Mouse (Mus musculus) hindbrain, embryonic 12.5 days (tissue): ENCODE data around the gene Fbxo47. TPM values are rescaled to one million over a fixed set of nuclear protein-coding genes. Genes with fewer than 3 reads are reported as not detected.
A peak's percentile ranks its signal among the peaks of the same experiment; 100 is the strongest.

Source experiments
- ATAC-seq: fragments of 200-750 bp; cut with Nextera tagmentation; 2 replicates; pipeline ENCODE4 v1.8.0; 2017; ENCODE audit warnings: moderate TSS enrichment; ENCODE audit not compliant: low FRiP score
- H3K27ac ChIP-seq: fragments of 300-500 bp; sonication (generic); 2 replicates; pipeline ENCODE4 v1.5.1; 2016; ENCODE audit warnings: mild to moderate bottlenecking
- H3K27me3 ChIP-seq: fragments of 300-500 bp; sonication (generic); 2 replicates; pipeline ENCODE4 v1.6.1; 2016; ENCODE audit warnings: mild to moderate bottlenecking
- H3K36me3 ChIP-seq: fragments of 300-500 bp; sonication (generic); 2 replicates; pipeline ENCODE4 v1.6.1; 2016; ENCODE audit warnings: mild to moderate bottlenecking
- H3K4me1 ChIP-seq: fragments of 300-500 bp; sonication (generic); 2 replicates; pipeline ENCODE4 v1.6.1; 2016
- H3K4me2 ChIP-seq: fragments of 300-500 bp; sonication (generic); replicated peaks from 2 replicates; pipeline ENCODE4 v1.6.1; 2016; ENCODE audit warnings: mild to moderate bottlenecking
- H3K4me3 ChIP-seq: fragments of 300-500 bp; sonication (generic); 2 replicates; pipeline ENCODE4 v1.5.1; 2016; ENCODE audit warnings: mild to moderate bottlenecking
- H3K9ac ChIP-seq: fragments of 300-500 bp; sonication (generic); 2 replicates; pipeline ENCODE4 v1.6.1; 2016; ENCODE audit warnings: mild to moderate bottlenecking, moderate library complexity
- H3K9me3 ChIP-seq: fragments of 300-500 bp; sonication (generic); replicated peaks from 2 replicates; pipeline ENCODE4 v1.6.1; 2016; ENCODE audit warnings: mild to moderate bottlenecking
- WGBS: fragments of 180-500 bp; shearing (Covaris S2); methylation state at CpG from one replicate; pipeline ENCODE4 v1.1.7; 2016; 5-methylcytosine and 5-hydroxymethylcytosine counted together
- polyA plus RNA-seq: library from polyadenylated mRNA; unstranded; fragments of >200 nt; fragmentation: Nextera tagmentation; extraction: Ambion mirVana; gene quantifications from 2 replicates; pipeline ENCODE4 v1.2.1, GENCODE M21; 2016

Fbxo47 gene
- polyA plus RNA-seq = 0.65 and 0.82 TPM in 2 replicates

GRCm38 (mm10) chr11:97883918-97884600 is at the start of gene Fbxo47:
Gene Fbxo47, minus strand, starts transcription at chr11:97884154.
- Histone ChIP-seq H3K9me3 (no peaks in the 10 kb centered on the region), H3K36me3 (no peaks in the 10 kb centered on the region), H3K4me3 (peak within 1 kb of the TSS; percentile 56), H3K9ac (peak within 1 kb of the TSS; percentile 54), H3K4me1 (no peaks in the 10 kb centered on the region), H3K27me3 (no peaks in the 10 kb centered on the region), H3K27ac (peak within 1 kb of the TSS; percentile 85), H3K4me2 (peak within 1 kb of the TSS; percentile 62)
- WGBS = under 1% methylated on average over 37 of the region's 37 CpGs
- ATAC-seq = peak; percentile 97

- WGBS = 65% methylated on average over 1 of the region's 1 CpGs
- ATAC-seq = no peak
Measured at GRCm38 (mm10) chr11:97933553-97933952, 49.6 kb upstream of the Fbxo47 start.

DNA sequence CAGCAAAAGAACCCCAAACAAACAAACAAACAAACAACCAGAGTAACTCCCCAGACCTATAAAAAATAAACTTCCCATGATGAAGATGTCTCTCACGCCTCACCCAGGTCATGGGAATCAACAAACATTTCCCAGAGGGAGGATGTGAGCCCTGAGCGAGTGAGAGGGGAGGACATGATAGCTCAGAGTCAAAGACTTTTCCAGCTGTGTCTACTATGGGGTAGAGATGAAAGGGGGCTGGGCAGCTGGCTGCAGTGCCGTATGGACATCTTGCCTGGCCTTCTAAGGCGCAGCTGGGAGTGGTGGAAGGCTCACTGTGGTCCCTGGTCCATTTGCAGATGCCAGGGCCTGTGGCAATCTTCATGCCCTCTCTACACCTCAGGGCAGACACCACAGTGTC is 45.0 kb upstream of the Fbxo47 start:
- WGBS = 65% methylated on average over 4 of the region's 4 CpGs
- ATAC-seq = no peak
- H3K36me3 ChIP-seq = no peaks in the 10 kb centered on the region

More at GRCm38 (mm10) chr11:97933553-97933952, 49.6 kb upstream of the Fbxo47 start:
- Histone ChIP-seq H3K9me3 (no peaks in the 10 kb centered on the region), H3K4me1 (no peaks in the 10 kb centered on the region), H3K4me3 (no peak overlapping the region), H3K4me2 (no peak overlapping the region), H3K27me3 (no peaks in the 10 kb centered on the region), H3K27ac (no peak overlapping the region), H3K36me3 (no peaks in the 10 kb centered on the region), H3K9ac (no peak overlapping the region; the same call in 1 of the 2 replicates)

DNA sequence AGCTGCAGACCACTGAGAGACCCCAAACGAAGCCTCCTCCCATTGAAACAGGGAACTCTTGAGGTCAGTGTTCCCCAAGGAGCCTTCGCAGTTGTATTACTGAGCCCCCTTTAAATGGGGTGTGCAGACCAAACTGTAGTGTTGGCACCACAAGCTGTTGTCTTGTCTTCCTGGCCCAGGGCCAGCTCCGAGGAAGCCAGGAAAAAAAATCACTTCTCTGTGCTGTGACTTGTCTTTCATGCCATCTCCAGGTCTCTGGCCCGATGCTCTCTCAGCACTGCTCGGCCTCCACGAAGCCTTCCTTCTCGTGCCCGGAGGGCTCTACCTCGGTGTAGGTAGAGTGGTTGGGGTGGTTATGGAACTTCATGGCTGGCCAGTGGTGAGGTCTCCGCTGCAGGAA is 40.3 kb upstream of the Fbxo47 start:
- H3K9me3 ChIP-seq = no peaks in the 10 kb centered on the region
- no peaks in the 10 kb centered on the region for H3K27me3 ChIP-seq
- H3K4me1 ChIP-seq = no peaks in the 10 kb centered on the region
- no peaks in the 10 kb centered on the region for H3K36me3 ChIP-seq
- no peak for ATAC-seq
- 88% methylated on average over 10 of the region's 10 CpGs for WGBS
- H3K27ac ChIP-seq = no peak overlapping the region
- no peak overlapping the region for H3K9ac ChIP-seq
- no peak overlapping the region for H3K4me3 ChIP-seq
- no peak overlapping the region for H3K4me2 ChIP-seq

More for the DNA sequence above, 45.0 kb upstream of the Fbxo47 start:
- Histone ChIP-seq H3K9ac (no peak overlapping the region), H3K27ac (no peak overlapping the region), H3K4me2 (no peak overlapping the region), H3K4me1 (no peaks in the 10 kb centered on the region), H3K4me3 (no peak overlapping the region), H3K9me3 (no peaks in the 10 kb centered on the region), H3K27me3 (no peaks in the 10 kb centered on the region)

DNA sequence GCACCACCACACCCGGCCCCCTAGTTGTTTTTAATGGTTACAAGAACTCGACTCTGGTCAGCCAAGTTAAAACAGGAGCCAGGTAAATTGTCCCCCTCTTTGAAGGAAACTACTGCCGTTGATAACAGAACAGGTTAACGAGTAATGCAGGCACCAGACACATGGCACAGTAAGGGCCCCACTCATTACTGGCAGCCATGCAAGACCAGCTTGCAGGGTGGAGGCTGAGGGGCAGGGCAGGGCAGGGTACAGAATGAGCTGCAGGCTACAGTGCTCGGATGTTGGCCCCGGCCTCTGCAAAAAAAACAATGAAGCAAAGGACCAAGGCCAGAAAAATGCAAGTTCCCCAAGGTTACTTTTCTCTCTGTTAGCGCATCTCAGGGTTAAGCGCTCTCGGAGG is 39.7 kb upstream of the Fbxo47 start:
- no peak overlapping the region for H3K4me3 ChIP-seq
- no peak overlapping the region for H3K27ac ChIP-seq
- H3K4me2 ChIP-seq = no peak overlapping the region

DNA sequence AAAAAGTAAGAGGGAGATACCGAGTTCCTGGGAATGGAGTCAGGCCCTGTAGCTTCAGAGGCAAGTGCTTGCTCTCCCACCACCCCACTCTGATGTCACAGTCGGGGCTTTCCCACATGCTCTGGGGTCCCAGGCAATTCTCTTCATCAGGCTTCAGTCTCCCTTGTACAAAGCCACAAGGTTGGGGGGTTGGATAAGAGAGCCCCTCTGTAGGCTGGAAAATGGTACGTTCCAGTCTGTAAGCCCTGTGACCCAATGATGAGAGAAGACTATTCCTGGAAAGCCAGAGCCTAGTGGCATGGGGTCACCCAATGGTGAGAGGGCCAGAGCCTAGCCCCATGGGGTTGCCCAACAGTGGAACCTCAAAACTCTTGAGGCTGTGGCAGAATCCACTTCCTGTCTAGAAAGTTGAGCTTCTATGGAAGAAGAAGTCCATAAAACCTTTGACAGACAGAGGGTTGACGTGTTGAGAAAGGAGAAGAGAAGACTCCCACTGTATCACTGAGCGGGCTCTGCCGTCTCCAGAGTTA is 32.1 kb upstream of the Fbxo47 start:
- no peak overlapping the region for H3K4me3 ChIP-seq
- no peaks in the 10 kb centered on the region for H3K36me3 ChIP-seq
- no peaks in the 10 kb centered on the region for H3K9me3 ChIP-seq
- H3K27me3 ChIP-seq = no peaks in the 10 kb centered on the region
- 88% methylated on average over 6 of the region's 6 CpGs for WGBS
- ATAC-seq = no peak
- peaks cover 8% of the 10 kb centered on the region; the same call in 1 of the 2 replicates for H3K4me1 ChIP-seq
- no peak overlapping the region for H3K4me2 ChIP-seq
- no peak overlapping the region for H3K27ac ChIP-seq
- no peak overlapping the region for H3K9ac ChIP-seq

More for the DNA sequence above, 39.7 kb upstream of the Fbxo47 start:
- no peaks in the 10 kb centered on the region for H3K36me3 ChIP-seq
- no peaks in the 10 kb centered on the region for H3K27me3 ChIP-seq
- no peak overlapping the region for H3K9ac ChIP-seq
- no peaks in the 10 kb centered on the region for H3K4me1 ChIP-seq
- no peak for ATAC-seq
- H3K9me3 ChIP-seq = no peaks in the 10 kb centered on the region
- 84% methylated on average over 9 of the region's 9 CpGs for WGBS

GRCm38 (mm10) chr11:97915471-97915870 is 31.5 kb upstream of the Fbxo47 start:
- Histone ChIP-seq H3K4me3 (no peak overlapping the region), H3K27me3 (no peaks in the 10 kb centered on the region), H3K9ac (no peak overlapping the region), H3K36me3 (no peaks in the 10 kb centered on the region), H3K27ac (no peak overlapping the region), H3K4me2 (no peak overlapping the region), H3K4me1 (peaks cover 8% of the 10 kb centered on the region; the same call in 1 of the 2 replicates), H3K9me3 (no peaks in the 10 kb centered on the region)
- 91% methylated on average over 2 of the region's 2 CpGs for WGBS
- ATAC-seq = no peak

DNA sequence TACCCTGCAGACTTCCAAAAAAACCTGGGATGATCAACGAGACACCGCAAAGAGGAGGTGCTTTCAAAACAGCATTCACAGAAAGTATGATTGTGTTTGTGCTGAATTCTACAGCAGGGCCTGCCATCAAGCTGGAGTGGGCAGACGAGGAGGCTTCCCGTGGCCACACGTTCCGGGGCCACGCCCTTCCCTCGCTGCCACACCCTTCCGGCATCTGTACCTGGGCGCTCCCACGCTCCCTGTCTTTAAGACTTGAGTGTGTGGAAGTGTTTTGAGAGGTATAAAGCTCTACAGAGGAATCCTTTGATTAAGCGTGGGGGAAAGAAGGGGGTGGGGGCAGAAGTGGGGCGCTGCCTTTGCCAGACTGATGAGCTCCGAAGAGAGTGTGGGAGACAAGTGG is 29.2 kb upstream of the Fbxo47 start:
- WGBS = 88% methylated on average over 14 of the region's 14 CpGs
- Histone ChIP-seq H3K9me3 (no peaks in the 10 kb centered on the region), H3K4me2 (no peak overlapping the region), H3K27ac (no peak overlapping the region), H3K27me3 (no peaks in the 10 kb centered on the region), H3K9ac (no peak overlapping the region), H3K36me3 (no peaks in the 10 kb centered on the region), H3K4me1 (peaks cover 7% of the 10 kb centered on the region; the same call in 1 of the 2 replicates), H3K4me3 (no peak overlapping the region)
- ATAC-seq = no peak

DNA sequence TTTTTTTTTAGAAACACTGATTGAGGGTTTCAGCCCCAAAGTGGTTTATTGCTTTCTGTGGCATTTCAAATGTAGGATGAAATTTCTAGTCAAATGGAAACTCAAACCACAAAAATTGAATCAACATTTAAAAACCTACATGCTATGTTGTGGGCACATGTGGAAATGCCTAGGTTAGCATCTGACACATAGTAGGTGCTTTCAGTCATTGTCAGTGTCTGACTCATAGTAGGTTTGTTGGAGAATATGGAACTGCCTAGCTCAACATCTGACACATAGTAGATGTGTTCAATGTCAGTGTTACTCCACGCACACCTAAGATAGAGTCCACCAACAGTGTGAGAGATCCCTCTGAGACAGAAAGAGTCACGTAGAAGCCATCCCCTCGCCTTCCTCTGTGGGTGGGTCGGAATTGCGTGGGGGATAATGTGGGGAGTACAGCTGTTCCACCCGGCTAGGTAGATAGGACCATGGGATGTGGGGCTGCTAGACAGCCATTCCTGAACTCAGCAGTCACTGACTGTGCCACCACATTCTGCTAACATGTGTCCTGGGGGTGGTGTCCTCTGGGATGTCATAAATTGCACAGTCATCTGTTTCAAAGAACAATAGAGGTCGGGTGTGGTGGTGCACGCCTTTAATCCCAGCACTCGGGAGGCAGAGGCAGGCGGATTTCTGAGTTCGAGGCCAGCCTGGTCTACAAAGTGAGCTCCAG is 24.8 kb upstream of the Fbxo47 start:
- 89% methylated on average over 11 of the region's 11 CpGs for WGBS
- no peak for ATAC-seq
- no peak overlapping the region for H3K9ac ChIP-seq
- H3K4me2 ChIP-seq = no peak overlapping the region
- no peaks in the 10 kb centered on the region for H3K27me3 ChIP-seq
- peaks cover 4% of the 10 kb centered on the region; the same call in 1 of the 2 replicates for H3K4me1 ChIP-seq
- H3K9me3 ChIP-seq = no peaks in the 10 kb centered on the region
- no peak overlapping the region for H3K27ac ChIP-seq
- H3K36me3 ChIP-seq = no peaks in the 10 kb centered on the region
- H3K4me3 ChIP-seq = no peak overlapping the region

DNA sequence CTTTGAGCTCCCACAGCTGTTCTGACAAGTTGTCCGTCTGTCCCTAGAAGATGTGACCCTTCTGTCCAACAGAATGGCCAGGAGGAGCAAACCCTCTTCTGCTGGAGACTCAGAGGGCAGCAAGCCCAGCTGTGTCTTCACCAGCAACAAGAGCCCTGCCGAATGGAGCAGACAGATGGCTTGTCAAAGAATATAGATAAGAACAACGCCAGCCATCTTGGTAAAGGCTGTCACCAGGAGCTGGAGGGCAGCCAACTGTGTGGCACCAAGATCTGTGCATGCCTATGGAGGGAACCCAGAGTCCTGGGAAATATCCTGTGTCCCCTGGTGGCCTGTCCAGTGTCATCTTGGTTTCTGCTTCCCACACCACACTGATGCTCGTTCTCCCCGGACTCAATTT is 24.0 kb upstream of the Fbxo47 start:
- Histone ChIP-seq H3K27me3 (no peaks in the 10 kb centered on the region), H3K27ac (no peak overlapping the region), H3K36me3 (no peaks in the 10 kb centered on the region), H3K4me1 (peaks cover 3% of the 10 kb centered on the region; the same call in 1 of the 2 replicates), H3K9me3 (no peaks in the 10 kb centered on the region), H3K4me3 (no peak overlapping the region), H3K9ac (no peak overlapping the region), H3K4me2 (no peak overlapping the region)
- ATAC-seq = no peak
- WGBS = 80% methylated on average over 5 of the region's 5 CpGs

- H3K9ac ChIP-seq = no peak overlapping the region
- ATAC-seq = no peak
- 91% methylated on average over 9 of the region's 9 CpGs for WGBS
- H3K4me3 ChIP-seq = no peak overlapping the region
- H3K27ac ChIP-seq = no peak overlapping the region
- no peak overlapping the region for H3K4me2 ChIP-seq
- no peaks in the 10 kb centered on the region for H3K27me3 ChIP-seq
- H3K36me3 ChIP-seq = no peaks in the 10 kb centered on the region
- H3K9me3 ChIP-seq = no peaks in the 10 kb centered on the region
- H3K4me1 ChIP-seq = peaks cover 3% of the 10 kb centered on the region; the same call in 1 of the 2 replicates
Measured at GRCm38 (mm10) chr11:97906905-97907304, 23.0 kb upstream of the Fbxo47 start.

GRCm38 (mm10) chr11:97905941-97906340 is 22.0 kb upstream of the Fbxo47 start:
- no peaks in the 10 kb centered on the region for H3K4me1 ChIP-seq
- H3K36me3 ChIP-seq = no peaks in the 10 kb centered on the region
- no peak for ATAC-seq
- 61% methylated on average over 2 of the region's 2 CpGs for WGBS
- H3K9me3 ChIP-seq = no peaks in the 10 kb centered on the region
- H3K27ac ChIP-seq = no peak overlapping the region
- H3K4me2 ChIP-seq = no peak overlapping the region
- no peaks in the 10 kb centered on the region for H3K27me3 ChIP-seq
- no peak overlapping the region for H3K4me3 ChIP-seq
- H3K9ac ChIP-seq = no peak overlapping the region
